Mouse (Mus musculus) embryonic fibroblast, embryonic 13.5 days (primary cell): ENCODE results near the gene Sacs.

Experiments used
- CTCF ChIP-seq: IDR thresholded peaks from 2 replicates; pipeline ENCODE4 v1.5.1; 2011; ENCODE audit warnings: mild to moderate bottlenecking, control low read depth, low read length, moderate library complexity, borderline replicate concordance; ENCODE audit not compliant: insufficient read depth
- POLR2A ChIP-seq: IDR thresholded peaks from 2 replicates; pipeline ENCODE4 v1.6.1; 2011; ENCODE audit warnings: low read depth, mild to moderate bottlenecking, control low read depth, low read length, moderate library complexity

DNA sequence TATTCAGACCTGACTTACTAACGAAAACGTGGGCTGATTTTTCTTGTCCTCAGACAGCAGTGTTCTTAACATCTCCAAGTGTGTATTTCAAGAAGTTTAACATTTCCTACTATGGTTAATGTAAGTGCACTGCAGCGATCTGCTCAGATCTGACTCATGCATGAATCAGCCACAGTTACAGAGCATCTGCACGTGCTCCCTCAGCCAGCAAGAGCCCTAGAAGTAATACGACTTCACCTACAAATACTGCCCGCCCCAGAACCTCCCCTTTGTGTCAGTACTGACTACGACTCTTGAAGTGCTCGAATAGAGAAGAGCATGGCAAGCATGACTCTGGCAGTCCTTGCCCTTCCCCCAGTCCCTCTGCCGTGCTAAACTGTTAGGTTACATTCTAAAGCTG is 100.5 kb downstream of the Sacs start:
- TF ChIP-seq CTCF (no peak), POLR2A (no peak)
